Mouse (Mus musculus) heart, embryonic 15.5 days (tissue): ENCODE measurements at regions not wholly inside any gene's neighbourhood (a gene's known extent, or its start where the extent isn't known, plus 50 kb on each side); places are given as distances from the start of the nearest gene placed in this dataset.
A peak's percentile ranks its signal among the peaks of the same experiment; 100 is the strongest.

Experiments used
- ATAC-seq: fragments of 200-750 bp; cut with Nextera tagmentation; replicated peaks from 2 replicates; pipeline ENCODE4 v1.8.0; 2017; ENCODE audit warnings: low read depth, moderate TSS enrichment; ENCODE audit not compliant: insufficient number of reproducible peaks, insufficient read depth, low FRiP score
- H3K27ac ChIP-seq: fragments of 300-500 bp; sonication (generic); 2 replicates; pipeline ENCODE4 v1.5.1; 2015; ENCODE audit warnings: mild to moderate bottlenecking, inconsistent platforms
- H3K27me3 ChIP-seq: fragments of 300-500 bp; sonication (generic); 2 replicates; pipeline ENCODE4 v1.6.1; 2015; ENCODE audit warnings: inconsistent platforms
- H3K36me3 ChIP-seq: fragments of 300-500 bp; sonication (generic); 2 replicates; pipeline ENCODE4 v1.6.1; 2015; ENCODE audit warnings: mild to moderate bottlenecking, inconsistent platforms
- H3K4me1 ChIP-seq: fragments of 300-500 bp; sonication (generic); replicated peaks from 2 replicates; pipeline ENCODE4 v1.6.1; 2015; ENCODE audit warnings: inconsistent platforms
- H3K4me2 ChIP-seq: fragments of 300-500 bp; sonication (generic); 2 replicates; pipeline ENCODE4 v1.6.1; 2015; ENCODE audit warnings: inconsistent platforms, mild to moderate bottlenecking, moderate library complexity
- H3K4me3 ChIP-seq: fragments of 300-500 bp; sonication (generic); 2 replicates; pipeline ENCODE4 v1.5.1; 2015; ENCODE audit warnings: mild to moderate bottlenecking, inconsistent platforms
- H3K9ac ChIP-seq: fragments of 300-500 bp; sonication (generic); 2 replicates; pipeline ENCODE4 v1.6.1; 2015; ENCODE audit warnings: mild to moderate bottlenecking, inconsistent platforms
- H3K9me3 ChIP-seq: fragments of 300-500 bp; sonication (generic); replicated peaks from 2 replicates; pipeline ENCODE4 v1.6.1; 2016; ENCODE audit warnings: inconsistent platforms
- WGBS: fragments of 180-500 bp; shearing (Covaris S2); methylation state at CpG from one replicate; pipeline ENCODE4 v1.1.7; 2015; ENCODE audit warnings: mixed read lengths; 5-methylcytosine and 5-hydroxymethylcytosine counted together

GRCm38 (mm10) chr1:107914671-107915590 lies 325.1 kb downstream of the Serpinb8 start:
- H3K9me3 ChIP-seq: no peaks in the 10 kb centered on the region
- no peak overlapping the region for H3K4me2 ChIP-seq
- H3K27me3 ChIP-seq: no peaks in the 10 kb centered on the region
- H3K27ac ChIP-seq: peak overlapping the region; percentile 31
- H3K9ac ChIP-seq: no peak overlapping the region
- no peaks in the 10 kb centered on the region for H3K36me3 ChIP-seq
- no peak overlapping the region for H3K4me3 ChIP-seq
- H3K4me1 ChIP-seq: peaks cover 11% of the 10 kb centered on the region
- 31% methylated on average over 7 of the region's 7 CpGs for WGBS
- no peak for ATAC-seq

- H3K9ac ChIP-seq: no peak overlapping the region
- no peaks in the 10 kb centered on the region for H3K9me3 ChIP-seq
- no peak; the same call in 1 of the 2 replicates for ATAC-seq
- H3K27ac ChIP-seq: peak overlapping the region; percentile 68
- peak overlapping the region; percentile 18 for H3K4me2 ChIP-seq
- H3K27me3 ChIP-seq: no peaks in the 10 kb centered on the region
- H3K4me1 ChIP-seq: peaks cover 11% of the 10 kb centered on the region
- H3K4me3 ChIP-seq: no peak overlapping the region
- no peaks in the 10 kb centered on the region for H3K36me3 ChIP-seq
- 19% methylated on average over 5 of the region's 5 CpGs for WGBS
Observed at GRCm38 (mm10) chr1:107917037-107917436, 327.2 kb downstream of the Serpinb8 start.

GRCm38 (mm10) chr1:107941601-107942270 lies 351.9 kb downstream of the Serpinb8 start:
- Histone ChIP-seq H3K27ac (no peak overlapping the region), H3K36me3 (no peaks in the 10 kb centered on the region), H3K9ac (no peak overlapping the region), H3K9me3 (no peaks in the 10 kb centered on the region), H3K4me2 (no peak overlapping the region), H3K4me1 (no peaks in the 10 kb centered on the region), H3K4me3 (no peak overlapping the region), H3K27me3 (no peaks in the 10 kb centered on the region)
- ATAC-seq: no peak
- 69% methylated on average over 5 of the region's 5 CpGs for WGBS

GRCm38 (mm10) chr1:107946204-107946939 lies 356.6 kb downstream of the Serpinb8 start:
- Histone ChIP-seq H3K4me2 (no peak overlapping the region), H3K27ac (no peak overlapping the region), H3K36me3 (no peaks in the 10 kb centered on the region), H3K4me3 (no peak overlapping the region), H3K4me1 (no peaks in the 10 kb centered on the region), H3K27me3 (no peaks in the 10 kb centered on the region), H3K9me3 (no peaks in the 10 kb centered on the region), H3K9ac (no peak overlapping the region)
- 81% methylated on average over 1 of the region's 1 CpGs for WGBS
- ATAC-seq: no peak

- Histone ChIP-seq H3K4me3 (no peak overlapping the region), H3K27ac (no peak overlapping the region), H3K27me3 (no peaks in the 10 kb centered on the region), H3K4me2 (no peak overlapping the region), H3K4me1 (no peaks in the 10 kb centered on the region), H3K9ac (no peak overlapping the region), H3K9me3 (no peaks in the 10 kb centered on the region), H3K36me3 (no peaks in the 10 kb centered on the region)
- ATAC-seq: no peak
- 57% methylated on average over 2 of the region's 2 CpGs for WGBS
Observed at GRCm38 (mm10) chr1:107950396-107950795, 360.6 kb downstream of the Serpinb8 start.

GRCm38 (mm10) chr1:107961009-107961408 lies 371.2 kb downstream of the Serpinb8 start:
- Histone ChIP-seq H3K4me1 (no peaks in the 10 kb centered on the region), H3K9ac (no peak overlapping the region), H3K4me2 (no peak overlapping the region), H3K4me3 (no peak overlapping the region), H3K27ac (no peak overlapping the region), H3K9me3 (no peaks in the 10 kb centered on the region), H3K36me3 (no peaks in the 10 kb centered on the region), H3K27me3 (no peaks in the 10 kb centered on the region)
- ATAC-seq: no peak

- no peak overlapping the region for H3K27ac ChIP-seq
- no peaks in the 10 kb centered on the region for H3K4me1 ChIP-seq
- no peak overlapping the region for H3K9ac ChIP-seq
- H3K36me3 ChIP-seq: no peaks in the 10 kb centered on the region
- H3K27me3 ChIP-seq: no peaks in the 10 kb centered on the region
- no peak overlapping the region for H3K4me2 ChIP-seq
- H3K4me3 ChIP-seq: no peak overlapping the region
- WGBS: 40% methylated on average over 8 of the region's 8 CpGs
- H3K9me3 ChIP-seq: no peaks in the 10 kb centered on the region
- ATAC-seq: no peak
Observed at GRCm38 (mm10) chr1:107975626-107976335, 386.0 kb downstream of the Serpinb8 start.

- H3K36me3 ChIP-seq: no peaks in the 10 kb centered on the region
- no peaks in the 10 kb centered on the region for H3K9me3 ChIP-seq
- no peaks in the 10 kb centered on the region for H3K4me1 ChIP-seq
- H3K9ac ChIP-seq: no peak overlapping the region
- no peaks in the 10 kb centered on the region for H3K27me3 ChIP-seq
- ATAC-seq: no peak
- H3K4me2 ChIP-seq: no peak overlapping the region
- WGBS: 59% methylated on average over 2 of the region's 2 CpGs
- no peak overlapping the region for H3K27ac ChIP-seq
- no peak overlapping the region for H3K4me3 ChIP-seq
Observed at GRCm38 (mm10) chr1:107977686-107978085, 387.9 kb downstream of the Serpinb8 start.

GRCm38 (mm10) chr1:107978411-107978810 lies 388.6 kb downstream of the Serpinb8 start:
- Histone ChIP-seq H3K4me3 (no peak overlapping the region), H3K9ac (no peak overlapping the region), H3K4me2 (no peak overlapping the region), H3K4me1 (no peaks in the 10 kb centered on the region), H3K9me3 (no peaks in the 10 kb centered on the region), H3K36me3 (no peaks in the 10 kb centered on the region), H3K27ac (no peak overlapping the region), H3K27me3 (no peaks in the 10 kb centered on the region)
- 35% methylated on average over 5 of the region's 5 CpGs for WGBS
- no peak for ATAC-seq

GRCm38 (mm10) chr1:107985646-107986045 lies 395.8 kb downstream of the Serpinb8 start:
- Histone ChIP-seq H3K9me3 (no peaks in the 10 kb centered on the region), H3K27ac (no peak overlapping the region), H3K4me2 (no peak overlapping the region), H3K4me1 (no peaks in the 10 kb centered on the region), H3K27me3 (no peaks in the 10 kb centered on the region), H3K4me3 (no peak overlapping the region), H3K9ac (no peak overlapping the region), H3K36me3 (no peaks in the 10 kb centered on the region)
- 84% methylated on average over 2 of the region's 2 CpGs for WGBS
- ATAC-seq: no peak

GRCm38 (mm10) chr1:107988076-107988475 lies 398.3 kb downstream of the Serpinb8 start:
- Histone ChIP-seq H3K4me3 (no peak overlapping the region), H3K4me2 (no peak overlapping the region), H3K27ac (no peak overlapping the region), H3K36me3 (no peaks in the 10 kb centered on the region), H3K27me3 (no peaks in the 10 kb centered on the region), H3K4me1 (no peaks in the 10 kb centered on the region), H3K9me3 (no peaks in the 10 kb centered on the region), H3K9ac (no peak overlapping the region)
- no peak for ATAC-seq
- WGBS: 47% methylated on average over 4 of the region's 4 CpGs
